In genomic region chr11:58982471-58983097, GRCm38 (mm10) we compare ENCODE assay signal across 11 mouse cellular contexts. TPM values are rescaled to one million over a fixed set of nuclear protein-coding genes. Genes with fewer than 3 reads are reported as not detected.
DNase-seq lines count a peak whose midpoint lies in the region; ATAC-seq lines count a peak whose summit lies in the region.
"Had no signal": no experiment of that assay in that cellular context is flagged by ENCODE, and none has a peak within 500 bp of the region (broad histone marks: within the 10 kb centered on the region; RNA-seq: fewer than 3 reads in every experiment).

No protein-coding gene starts in this region.

- H3K27me3 ChIP-seq in heart, embryonic 10.5 days (ENCODE audit: insufficient read depth, poor library complexity, severe bottlenecking): no peaks in the 10 kb centered on the region
- no peaks in the 10 kb centered on the region for H3K27me3 ChIP-seq in midbrain, embryonic 10.5 days (ENCODE audit: low read depth, poor library complexity, severe bottlenecking)
- no peaks in the 10 kb centered on the region for H3K27me3 ChIP-seq in midbrain, embryonic 11.5 days (ENCODE audit: control insufficient read depth, insufficient read depth, low read length)
- H3K27me3 ChIP-seq in intestine, embryonic 15.5 days (replicated peaks): no peaks in the 10 kb centered on the region
- H3K27me3 ChIP-seq: neural tube, embryonic 15.5 days had no signal

- peaks cover 64% of the 10 kb centered on the region for H3K36me3 ChIP-seq in heart, embryonic 10.5 days
- peaks cover 64% of the 10 kb centered on the region for H3K36me3 ChIP-seq in midbrain, embryonic 10.5 days
- peaks cover 6% of the 10 kb centered on the region; the same call in 1 of the 2 replicates for H3K36me3 ChIP-seq in midbrain, embryonic 11.5 days (ENCODE audit: control insufficient read depth, insufficient read depth, low read length)
- H3K36me3 ChIP-seq in intestine, embryonic 15.5 days: peaks cover 28% of the 10 kb centered on the region

- WGBS in heart, embryonic 10.5 days: 84% methylated on average over 18 of the region's 18 CpGs
- 91% methylated on average over 18 of the region's 18 CpGs for WGBS in midbrain, embryonic 10.5 days
- 91% methylated on average over 18 of the region's 18 CpGs for WGBS in midbrain, embryonic 11.5 days
- WGBS in intestine, embryonic 15.5 days: 88% methylated on average over 18 of the region's 18 CpGs

- no peaks in the 10 kb centered on the region for H3K9me3 ChIP-seq in heart, embryonic 10.5 days
- no peaks in the 10 kb centered on the region for H3K9me3 ChIP-seq in midbrain, embryonic 10.5 days (replicated peaks)
- H3K9me3 ChIP-seq in midbrain, embryonic 11.5 days (ENCODE audit: control insufficient read depth, low read length): no peaks in the 10 kb centered on the region
- H3K9me3 ChIP-seq in intestine, embryonic 15.5 days: no peaks in the 10 kb centered on the region
- H3K9me3 ChIP-seq: neural tube, embryonic 15.5 days had no signal

- no peak for ATAC-seq in midbrain, embryonic 11.5 days (ENCODE audit: low FRiP score)
- no peak for ATAC-seq in intestine, embryonic 15.5 days
- ATAC-seq: forebrain, embryonic 14.5 days had no signal

- H3K4me1 ChIP-seq in heart, embryonic 10.5 days: peaks cover 87% of the 10 kb centered on the region
- peaks cover 41% of the 10 kb centered on the region for H3K4me1 ChIP-seq in midbrain, embryonic 10.5 days
- H3K4me1 ChIP-seq in midbrain, embryonic 11.5 days (ENCODE audit: control insufficient read depth, insufficient read depth, low read length): peaks cover 14% of the 10 kb centered on the region
- H3K4me1 ChIP-seq in intestine, embryonic 15.5 days (replicated peaks): peaks cover 27% of the 10 kb centered on the region

- H3K9ac ChIP-seq in midbrain, embryonic 11.5 days (ENCODE audit: low read length): no peak overlapping the region
- H3K9ac ChIP-seq in intestine, embryonic 15.5 days: no peak overlapping the region
- H3K9ac ChIP-seq: neural tube, embryonic 15.5 days had no signal

- intact Hi-C loops in heart, postnatal 25 days (cut with DNase I): no loop called here

- DNase-seq in heart, embryonic 10.5 days (ENCODE audit: low spot score): no peak
- no peak for DNase-seq in heart, postnatal 25 days (ENCODE audit: low spot score)
- no peak for DNase-seq in midbrain, embryonic 10.5 days (ENCODE audit: low spot score)
- no peak for DNase-seq in midbrain, embryonic 11.5 days (ENCODE audit: low spot score, missing footprints)
- DNase-seq in spleen, adult 12 weeks (ENCODE audit: low spot score): peak; percentile 39
- no peak for DNase-seq in kidney, postnatal 36 days
- DNase-seq in adrenal gland, postnatal 4 days (ENCODE audit: low spot score in 2 of 2): no peak

- H3K4me3 ChIP-seq in heart, embryonic 10.5 days: no peak overlapping the region; the same call in 1 of the 2 replicates
- peak overlapping the region; percentile 4; the same call in 1 of the 2 replicates for H3K4me3 ChIP-seq in midbrain, embryonic 10.5 days
- H3K4me3 ChIP-seq in midbrain, embryonic 11.5 days (ENCODE audit: low read depth, low read length): no peak overlapping the region
- H3K4me3 ChIP-seq in intestine, embryonic 15.5 days (replicated peaks): no peak overlapping the region
- H3K4me3 ChIP-seq: neural tube, embryonic 15.5 days had no signal

- no peak overlapping the region for H3K4me2 ChIP-seq in midbrain, embryonic 11.5 days
- no peak overlapping the region for H3K4me2 ChIP-seq in intestine, embryonic 15.5 days (replicated peaks)
- H3K4me2 ChIP-seq: neural tube, embryonic 15.5 days had no signal

- H3K27ac ChIP-seq in heart, embryonic 10.5 days: peak overlapping the region; percentile 86
- no peak overlapping the region for H3K27ac ChIP-seq in midbrain, embryonic 10.5 days (replicated peaks)
- H3K27ac ChIP-seq in midbrain, embryonic 11.5 days (ENCODE audit: low read depth, low read length): no peak overlapping the region
- no peak overlapping the region for H3K27ac ChIP-seq in intestine, embryonic 15.5 days
- H3K27ac ChIP-seq: neural tube, embryonic 15.5 days had no signal

RNA-seq across cellular contexts. Expression of gene Trim11, which starts 4.7 kb away (rescaled TPM):
- polyA plus RNA-seq in heart, embryonic 10.5 days (2016; fragmentation: Nextera tagmentation; extraction: Ambion mirVana): 24.0 and 31.4 TPM in 2 replicates
- total RNA-seq in heart, postnatal 25 days (2021): 10 to 100 TPM; 14.8 to 15.5 TPM
- 17.7 and 19.3 TPM in 2 replicates for polyA plus RNA-seq in midbrain, embryonic 10.5 days (2016; fragmentation: Nextera tagmentation; extraction: Ambion mirVana)
- 17.6 and 18.5 TPM in 2 replicates for polyA plus RNA-seq in midbrain, embryonic 11.5 days (2014; fragmentation: Nextera tagmentation; extraction: Ambion mirVana)
- polyA plus RNA-seq in intestine, embryonic 15.5 days (2015; fragmentation: Nextera tagmentation; extraction: Ambion mirVana): 16.0 and 17.0 TPM in 2 replicates
- total RNA-seq in adrenal gland, postnatal 4 days (2021): 10 to 100 TPM; 34.1 to 34.8 TPM

RNA-seq across cellular contexts. Expression of gene Hist3h2a, which starts 28.1 kb away (rescaled TPM):
- 15.5 and 15.9 TPM in 2 replicates for polyA plus RNA-seq in heart, embryonic 10.5 days (2016; fragmentation: Nextera tagmentation; extraction: Ambion mirVana)
- total RNA-seq in heart, postnatal 25 days (2021): 10 to 100 TPM; 17.1 to 21.3 TPM
- 20.4 and 31.6 TPM in 2 replicates for polyA plus RNA-seq in midbrain, embryonic 10.5 days (2016; fragmentation: Nextera tagmentation; extraction: Ambion mirVana)
- polyA plus RNA-seq in midbrain, embryonic 11.5 days (2014; fragmentation: Nextera tagmentation; extraction: Ambion mirVana): 57.8 and 61.8 TPM in 2 replicates
- polyA plus RNA-seq in intestine, embryonic 15.5 days (2015; fragmentation: Nextera tagmentation; extraction: Ambion mirVana): 27.2 and 28.3 TPM in 2 replicates
- total RNA-seq in adrenal gland, postnatal 4 days (2021): 10 to 100 TPM; 47.6 to 64.4 TPM

RNA-seq across cellular contexts. Expression of gene Trim17, which starts 28.1 kb away (rescaled TPM):
- polyA plus RNA-seq in heart, embryonic 10.5 days (2016; fragmentation: Nextera tagmentation; extraction: Ambion mirVana): 0.75 and 0.79 TPM in 2 replicates
- under 1 TPM; 0.10 to 0.17 TPM for total RNA-seq in heart, postnatal 25 days (2021)
- 0.25 and 0.26 TPM in 2 replicates for polyA plus RNA-seq in midbrain, embryonic 10.5 days (2016; fragmentation: Nextera tagmentation; extraction: Ambion mirVana)
- 0.45 and 0.62 TPM in 2 replicates for polyA plus RNA-seq in midbrain, embryonic 11.5 days (2014; fragmentation: Nextera tagmentation; extraction: Ambion mirVana)
- polyA plus RNA-seq in intestine, embryonic 15.5 days (2015; fragmentation: Nextera tagmentation; extraction: Ambion mirVana): 0.16 and 0.35 TPM in 2 replicates
- total RNA-seq in adrenal gland, postnatal 4 days (2021): under 1 TPM; 0.08 to 0.36 TPM
- total RNA-seq: megakaryocyte-erythroid progenitor cell, adult 5-6 weeks had no signal

RNA-seq across cellular contexts. Expression of gene Hist3h2ba, which starts 33.9 kb away (rescaled TPM):
- 4.8 and 9.8 TPM in 2 replicates for polyA plus RNA-seq in heart, embryonic 10.5 days (2016; fragmentation: Nextera tagmentation; extraction: Ambion mirVana)
- total RNA-seq in heart, postnatal 25 days (2021): 1 to 10 TPM; 1.8 to 2.3 TPM
- 34.1 and 69.6 TPM in 2 replicates for polyA plus RNA-seq in midbrain, embryonic 10.5 days (2016; fragmentation: Nextera tagmentation; extraction: Ambion mirVana)
- 99.9 and 101 TPM in 2 replicates for polyA plus RNA-seq in midbrain, embryonic 11.5 days (2014; fragmentation: Nextera tagmentation; extraction: Ambion mirVana)
- polyA plus RNA-seq in intestine, embryonic 15.5 days (2015; fragmentation: Nextera tagmentation; extraction: Ambion mirVana): 39.9 and 40.0 TPM in 2 replicates
- 10 to 100 TPM; 58.4 to 77.5 TPM for total RNA-seq in adrenal gland, postnatal 4 days (2021)

RNA-seq across cellular contexts. Expression of gene Rnf187, which starts 43.9 kb away (rescaled TPM):
- 169 and 213 TPM in 2 replicates for polyA plus RNA-seq in heart, embryonic 10.5 days (2016; fragmentation: Nextera tagmentation; extraction: Ambion mirVana)
- 100 to 1,000 TPM; 163 to 167 TPM for total RNA-seq in heart, postnatal 25 days (2021)
- polyA plus RNA-seq in midbrain, embryonic 10.5 days (2016; fragmentation: Nextera tagmentation; extraction: Ambion mirVana): 274 and 296 TPM in 2 replicates
- 354 and 381 TPM in 2 replicates for polyA plus RNA-seq in midbrain, embryonic 11.5 days (2014; fragmentation: Nextera tagmentation; extraction: Ambion mirVana)
- 201 and 207 TPM in 2 replicates for polyA plus RNA-seq in intestine, embryonic 15.5 days (2015; fragmentation: Nextera tagmentation; extraction: Ambion mirVana)
- 100 to 1,000 TPM; 171 to 181 TPM for total RNA-seq in adrenal gland, postnatal 4 days (2021)
